Mouse (Mus musculus) retina, postnatal 7 days (tissue): ENCODE measurements at regions not wholly inside any gene's neighbourhood (a gene's known extent, or its start where the extent isn't known, plus 50 kb on each side); places are given as distances from the start of the nearest gene placed in this dataset.

Experiments
- DNase-seq: peaks from one replicate; pipeline ENCODE4 v3.0.0-alpha.2; 2012; ENCODE audit warnings: low read depth, low spot score

- no peak for DNase-seq
Observed at GRCm38 (mm10) chr11:45241671-45242070, 610.2 kb upstream of the Clint1 start.

- DNase-seq = no peak
Observed at GRCm38 (mm10) chr11:45244796-45245195, 607.1 kb upstream of the Clint1 start.

GRCm38 (mm10) chr11:45256019-45256418 lies 595.8 kb upstream of the Clint1 start:
- DNase-seq = no peak

GRCm38 (mm10) chr11:45262198-45262597 lies 589.7 kb upstream of the Clint1 start:
- no peak for DNase-seq

GRCm38 (mm10) chr11:45264001-45264400 lies 587.9 kb upstream of the Clint1 start:
- no peak for DNase-seq

- DNase-seq = no peak
Observed at GRCm38 (mm10) chr11:45265171-45265988, 586.5 kb upstream of the Clint1 start.

GRCm38 (mm10) chr11:45265989-45266302 lies 585.9 kb upstream of the Clint1 start:
- DNase-seq = no peak

- peak; percentile 14 for DNase-seq
Observed at GRCm38 (mm10) chr11:45269215-45269614, 582.6 kb upstream of the Clint1 start.

- no peak for DNase-seq
Observed at GRCm38 (mm10) chr11:45271206-45271605, 580.6 kb upstream of the Clint1 start.

- DNase-seq = no peak
Observed at GRCm38 (mm10) chr11:45274446-45275119, 577.3 kb upstream of the Clint1 start.

- DNase-seq = no peak
Observed at GRCm38 (mm10) chr11:45275170-45275569, 576.7 kb upstream of the Clint1 start.

- DNase-seq = no peak
Observed at GRCm38 (mm10) chr11:45296772-45297171, 555.1 kb upstream of the Clint1 start.

GRCm38 (mm10) chr11:45311934-45312333 lies 539.9 kb upstream of the Clint1 start:
- no peak for DNase-seq

- no peak for DNase-seq
Observed at GRCm38 (mm10) chr11:45323766-45324165, 528.1 kb upstream of the Clint1 start.

GRCm38 (mm10) chr11:45330319-45330718 lies 521.5 kb upstream of the Clint1 start:
- no peak for DNase-seq

- peak; percentile 11 for DNase-seq
Observed at GRCm38 (mm10) chr11:45333756-45334155, 518.1 kb upstream of the Clint1 start.

GRCm38 (mm10) chr11:45349331-45349730 lies 502.5 kb upstream of the Clint1 start:
- no peak for DNase-seq

GRCm38 (mm10) chr11:45365343-45365742 lies 486.5 kb upstream of the Clint1 start:
- no peak for DNase-seq

- no peak for DNase-seq
Observed at GRCm38 (mm10) chr11:45389243-45390146, 462.4 kb upstream of the Clint1 start.

GRCm38 (mm10) chr11:45396009-45396408 lies 455.8 kb upstream of the Clint1 start:
- DNase-seq = no peak

GRCm38 (mm10) chr11:45398188-45398587 lies 453.7 kb upstream of the Clint1 start:
- DNase-seq = no peak

GRCm38 (mm10) chr11:45404377-45405029 lies 447.3 kb upstream of the Clint1 start:
- DNase-seq = no peak
